Mouse (Mus musculus) spleen, adult 2 months (tissue): ENCODE data around the gene Cog4.
"Not testable (repeated sequence)": the region's sequence is repeated elsewhere in the genome, so short reads cannot be mapped to it uniquely, and the experiment has no call there.

Experiments
- CTCF ChIP-seq: fragments of 200-500 bp; IDR thresholded peaks from 2 replicates; pipeline ENCODE4 v1.5.1; 2011; ENCODE audit warnings: mild to moderate bottlenecking, inconsistent platforms; ENCODE audit not compliant: insufficient read depth, insufficient read length, insufficient replicate concordance; ENCODE audit errors: extremely low read depth
- POLR2A ChIP-seq: fragments of 200-500 bp; IDR thresholded peaks from 2 replicates; pipeline ENCODE4 v1.6.1; 2011; ENCODE audit warnings: low read depth, low read length, inconsistent platforms

DNA sequence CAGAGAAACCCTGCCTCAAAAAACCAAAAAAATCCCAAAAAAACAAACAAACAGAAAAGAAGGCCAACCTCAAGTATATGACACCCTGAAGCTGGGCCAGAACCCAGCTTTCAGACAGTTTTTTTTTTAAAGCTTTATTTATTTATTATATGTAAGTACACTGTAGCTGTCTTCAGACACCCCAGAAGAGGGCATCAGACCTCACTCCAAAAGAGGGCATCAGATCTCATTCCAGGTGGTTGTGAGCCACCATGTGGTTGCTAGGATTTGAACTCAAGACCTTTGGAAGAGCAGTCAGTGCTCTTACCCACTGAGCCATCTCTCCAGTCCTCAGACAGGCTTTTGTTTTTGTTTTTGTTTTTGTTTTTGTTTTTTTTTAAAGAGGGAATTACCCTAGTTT is 63.5 kb downstream of the Cog4 start:
- TF ChIP-seq CTCF, POLR2A: not testable (repeated sequence)
